Mouse (Mus musculus): ENCODE measurements at regions not wholly inside any gene's neighbourhood (a gene's known extent, or its start where the extent isn't known, plus 50 kb on each side); places are given as distances from the start of the nearest gene placed in this dataset.

DNA sequence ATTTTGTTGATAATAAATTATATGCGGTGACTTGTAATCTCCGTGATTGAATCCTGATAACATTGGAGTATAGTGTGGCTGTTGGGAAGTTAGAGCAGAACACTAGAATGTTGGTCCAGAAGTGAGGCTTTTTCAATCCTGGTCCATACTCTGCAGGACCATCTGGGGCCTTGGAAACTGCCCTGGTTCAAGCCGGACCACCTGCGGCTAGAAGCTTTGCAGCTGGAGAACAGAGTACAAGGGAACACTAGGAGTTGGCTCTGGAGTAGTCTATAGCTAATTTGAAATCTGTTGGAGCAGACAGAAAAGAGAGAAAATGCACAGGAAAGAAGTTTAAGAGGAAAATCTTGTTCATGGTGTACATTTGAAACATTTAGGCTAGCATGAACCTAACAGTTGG, 79.0 kb downstream of the Casp12 start:
- TF ChIP-seq CTCF (IDR thresholded peaks at IDR 0.05; ENCODE audit: low read depth, low read length) (no peak), POLR2A (IDR thresholded peaks at IDR 0.05; ENCODE audit: insufficient read depth, low read length) (no peak), EP300 (IDR thresholded peaks at IDR 0.05; ENCODE audit: insufficient read depth, low read depth, low read length) (no peak)
- Histone ChIP-seq H3K9ac (ENCODE audit: low read depth, poor library complexity, severe bottlenecking) (no peak overlapping the region), H3K4me3 (ENCODE audit: low read depth, low read length) (no peak overlapping the region), H3K27ac (ENCODE audit: insufficient read depth, low read length) (no peak overlapping the region), H3K27me3 (ENCODE audit: control insufficient read depth, insufficient read depth, low read length, poor library complexity, severe bottlenecking) (no peaks in the 10 kb centered on the region), H3K9me3 (replicated peaks; ENCODE audit: control insufficient read depth, insufficient read depth, low read length, poor library complexity, severe bottlenecking) (no peaks in the 10 kb centered on the region), H3K4me1 (ENCODE audit: control insufficient read depth, insufficient read depth, low read length) (no peaks in the 10 kb centered on the region), H3K36me3 (ENCODE audit: control insufficient read depth, insufficient read depth, low read length, poor library complexity, severe bottlenecking) (no peaks in the 10 kb centered on the region)

DNA sequence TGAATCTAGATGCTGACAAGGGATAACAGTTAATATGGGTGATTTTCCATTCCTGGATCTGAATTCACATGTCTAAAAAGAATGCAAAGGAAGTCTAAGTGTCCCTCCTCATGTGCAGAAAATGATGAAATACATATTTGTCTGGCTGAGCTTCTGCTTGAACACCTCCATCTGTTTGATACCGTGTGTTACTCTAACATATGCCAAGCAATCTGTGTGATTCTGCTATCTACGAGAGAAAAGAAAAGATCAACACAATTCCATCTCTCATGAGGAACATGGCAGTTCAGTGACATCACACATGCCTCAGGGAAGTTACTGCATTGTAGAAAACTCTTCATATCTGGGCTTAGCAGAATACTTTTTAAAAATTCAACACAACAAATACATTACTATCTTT, 103.0 kb downstream of the Casp12 start:
- TF ChIP-seq EP300 (IDR thresholded peaks at IDR 0.05; ENCODE audit: insufficient read depth, low read depth, low read length), result no peak
- TF ChIP-seq CTCF (IDR thresholded peaks at IDR 0.05; ENCODE audit: low read depth, low read length), result no peak
- no peak for TF ChIP-seq POLR2A (IDR thresholded peaks at IDR 0.05; ENCODE audit: insufficient read depth, low read length)
- no peaks in the 10 kb centered on the region for H3K36me3 ChIP-seq (ENCODE audit: control insufficient read depth, insufficient read depth, low read length, poor library complexity, severe bottlenecking)
- H3K27me3 ChIP-seq (ENCODE audit: control insufficient read depth, insufficient read depth, low read length, poor library complexity, severe bottlenecking), result no peaks in the 10 kb centered on the region
- H3K4me1 ChIP-seq (ENCODE audit: control insufficient read depth, insufficient read depth, low read length), result no peaks in the 10 kb centered on the region
- no peak overlapping the region for H3K4me3 ChIP-seq (ENCODE audit: low read depth, low read length)
- H3K9ac ChIP-seq (ENCODE audit: low read depth, poor library complexity, severe bottlenecking), result no peak overlapping the region
- no peak overlapping the region for H3K27ac ChIP-seq (ENCODE audit: insufficient read depth, low read length)
- H3K9me3 ChIP-seq (replicated peaks; ENCODE audit: control insufficient read depth, insufficient read depth, low read length, poor library complexity, severe bottlenecking), result peaks cover 40% of the 10 kb centered on the region

DNA sequence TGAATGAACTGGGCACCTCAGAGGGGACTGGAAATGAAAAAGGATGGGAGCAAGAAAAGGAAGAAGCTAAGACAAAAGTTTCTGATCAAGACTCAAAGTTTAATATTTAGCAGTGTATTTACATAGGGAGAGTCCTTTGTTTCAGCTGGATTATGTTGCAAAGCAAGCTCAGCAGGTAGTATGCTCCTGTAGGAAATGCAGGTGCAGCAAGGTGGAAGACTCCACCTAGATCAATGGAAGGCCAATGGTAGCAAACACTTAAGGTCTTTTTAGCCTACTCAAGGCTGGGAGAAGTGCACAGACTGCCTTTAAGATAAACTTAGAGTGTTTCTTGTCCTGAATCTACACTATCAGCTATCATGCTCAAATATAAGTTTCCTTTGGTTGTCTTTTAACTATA, 111.4 kb downstream of the Casp12 start:
- Histone ChIP-seq H3K4me3 (ENCODE audit: low read depth, low read length) (no peak overlapping the region), H3K9me3 (replicated peaks; ENCODE audit: control insufficient read depth, insufficient read depth, low read length, poor library complexity, severe bottlenecking) (peaks cover 3% of the 10 kb centered on the region; the same call in 1 of the 2 replicates), H3K9ac (ENCODE audit: low read depth, poor library complexity, severe bottlenecking) (no peak overlapping the region), H3K27ac (ENCODE audit: insufficient read depth, low read length) (no peak overlapping the region; the same call in 1 of the 2 replicates), H3K4me1 (ENCODE audit: control insufficient read depth, insufficient read depth, low read length) (no peaks in the 10 kb centered on the region), H3K27me3 (ENCODE audit: control insufficient read depth, insufficient read depth, low read length, poor library complexity, severe bottlenecking) (no peaks in the 10 kb centered on the region), H3K36me3 (ENCODE audit: control insufficient read depth, insufficient read depth, low read length, poor library complexity, severe bottlenecking) (no peaks in the 10 kb centered on the region)
- TF ChIP-seq POLR2A (IDR thresholded peaks at IDR 0.05; ENCODE audit: insufficient read depth, low read length), result no peak
- no peak for TF ChIP-seq CTCF (IDR thresholded peaks at IDR 0.05; ENCODE audit: low read depth, low read length)

DNA sequence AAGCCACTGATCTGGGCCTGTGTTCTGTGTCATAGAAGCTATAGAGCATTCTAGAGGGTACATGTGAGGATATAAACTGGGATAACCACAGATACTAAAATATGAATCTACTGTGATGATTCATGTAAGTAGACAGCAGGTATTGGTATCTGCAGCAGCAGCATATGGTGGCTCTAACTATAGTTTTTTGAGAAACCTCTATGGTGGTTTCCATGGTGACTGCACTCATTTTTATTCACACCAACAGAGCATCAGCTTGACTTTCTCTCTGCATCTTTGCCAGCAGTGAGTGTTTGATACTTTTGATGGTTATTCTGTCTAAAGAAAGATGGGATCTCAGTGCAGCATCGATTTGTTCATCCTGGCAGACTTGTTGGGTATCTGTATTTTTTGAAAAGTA, 126.8 kb downstream of the Casp12 start:
- TF ChIP-seq EP300 (IDR thresholded peaks at IDR 0.05; ENCODE audit: insufficient read depth, low read depth, low read length) (no peak), CTCF (IDR thresholded peaks at IDR 0.05; ENCODE audit: low read depth, low read length) (no peak), POLR2A (IDR thresholded peaks at IDR 0.05; ENCODE audit: insufficient read depth, low read length) (no peak)
- Histone ChIP-seq H3K4me3 (ENCODE audit: low read depth, low read length) (no peak overlapping the region), H3K27me3 (ENCODE audit: control insufficient read depth, insufficient read depth, low read length, poor library complexity, severe bottlenecking) (no peaks in the 10 kb centered on the region), H3K4me1 (ENCODE audit: control insufficient read depth, insufficient read depth, low read length) (no peaks in the 10 kb centered on the region), H3K27ac (ENCODE audit: insufficient read depth, low read length) (no peak overlapping the region), H3K9ac (ENCODE audit: low read depth, poor library complexity, severe bottlenecking) (no peak overlapping the region), H3K36me3 (ENCODE audit: control insufficient read depth, insufficient read depth, low read length, poor library complexity, severe bottlenecking) (no peaks in the 10 kb centered on the region), H3K9me3 (replicated peaks; ENCODE audit: control insufficient read depth, insufficient read depth, low read length, poor library complexity, severe bottlenecking) (no peaks in the 10 kb centered on the region)

DNA sequence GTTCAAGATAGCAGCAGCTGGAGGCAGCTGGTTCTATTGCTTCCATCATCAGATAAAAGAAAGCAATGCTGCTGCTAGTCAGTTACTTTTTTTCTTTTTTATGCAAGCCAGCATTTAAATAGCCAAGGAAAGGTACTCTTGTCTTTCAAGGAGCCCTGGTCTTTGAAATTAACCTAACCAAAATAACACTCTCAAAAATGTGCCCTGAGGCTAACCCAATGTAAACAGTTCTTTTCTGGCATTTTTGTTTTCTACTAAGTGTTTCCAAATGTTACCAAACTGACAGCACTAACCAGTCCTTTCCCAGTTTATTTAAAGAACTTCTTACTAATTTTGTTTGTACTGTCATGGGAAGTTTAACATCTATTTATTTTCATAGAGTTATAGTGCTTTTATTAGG, 129.0 kb downstream of the Casp12 start:
- H3K27me3 ChIP-seq (ENCODE audit: control insufficient read depth, insufficient read depth, low read length, poor library complexity, severe bottlenecking), result no peaks in the 10 kb centered on the region
- no peak overlapping the region for H3K9ac ChIP-seq (ENCODE audit: low read depth, poor library complexity, severe bottlenecking)

DNA sequence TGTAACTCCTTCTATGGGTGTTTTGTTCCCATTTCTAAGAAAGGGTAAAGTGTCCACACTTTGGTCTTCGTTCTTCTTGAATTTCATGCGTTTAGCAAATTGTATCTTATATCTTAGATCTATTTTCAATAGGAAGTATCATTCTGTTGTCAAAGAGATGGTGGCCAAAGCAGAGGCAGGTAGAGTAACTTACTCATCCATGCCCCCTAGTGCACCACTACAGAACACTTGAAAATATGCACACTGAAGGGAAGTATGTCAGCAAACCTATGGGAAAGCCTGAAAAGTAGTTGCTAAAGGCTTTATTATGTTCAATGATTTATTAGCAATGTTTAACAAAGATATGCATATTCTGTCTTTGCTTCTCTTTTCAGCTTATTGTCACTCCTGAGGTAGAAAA, 140.0 kb downstream of the Casp12 start:
- no peaks in the 10 kb centered on the region for H3K4me1 ChIP-seq (ENCODE audit: control insufficient read depth, insufficient read depth, low read length)
- no peak overlapping the region for H3K27ac ChIP-seq (ENCODE audit: insufficient read depth, low read length)
- peaks cover 18% of the 10 kb centered on the region for H3K9me3 ChIP-seq (replicated peaks; ENCODE audit: control insufficient read depth, insufficient read depth, low read length, poor library complexity, severe bottlenecking)
- no peaks in the 10 kb centered on the region for H3K36me3 ChIP-seq (ENCODE audit: control insufficient read depth, insufficient read depth, low read length, poor library complexity, severe bottlenecking)
- TF ChIP-seq EP300 (IDR thresholded peaks at IDR 0.05; ENCODE audit: insufficient read depth, low read depth, low read length), result no peak
- TF ChIP-seq CTCF (IDR thresholded peaks at IDR 0.05; ENCODE audit: low read depth, low read length), result no peak
- TF ChIP-seq POLR2A (IDR thresholded peaks at IDR 0.05; ENCODE audit: insufficient read depth, low read length), result no peak
- no peak overlapping the region for H3K4me3 ChIP-seq (ENCODE audit: low read depth, low read length)
- H3K27me3 ChIP-seq (ENCODE audit: control insufficient read depth, insufficient read depth, low read length, poor library complexity, severe bottlenecking), result no peaks in the 10 kb centered on the region
- no peak overlapping the region for H3K9ac ChIP-seq (ENCODE audit: low read depth, poor library complexity, severe bottlenecking)

More for the DNA sequence above, 129.0 kb downstream of the Casp12 start:
- H3K9me3 ChIP-seq (replicated peaks; ENCODE audit: control insufficient read depth, insufficient read depth, low read length, poor library complexity, severe bottlenecking), result no peaks in the 10 kb centered on the region
- H3K36me3 ChIP-seq (ENCODE audit: control insufficient read depth, insufficient read depth, low read length, poor library complexity, severe bottlenecking), result no peaks in the 10 kb centered on the region
- no peak for TF ChIP-seq EP300 (IDR thresholded peaks at IDR 0.05; ENCODE audit: insufficient read depth, low read depth, low read length)
- TF ChIP-seq CTCF (IDR thresholded peaks at IDR 0.05; ENCODE audit: low read depth, low read length), result no peak
- no peak for TF ChIP-seq POLR2A (IDR thresholded peaks at IDR 0.05; ENCODE audit: insufficient read depth, low read length)
- no peak overlapping the region for H3K4me3 ChIP-seq (ENCODE audit: low read depth, low read length)
- no peak overlapping the region for H3K27ac ChIP-seq (ENCODE audit: insufficient read depth, low read length)
- no peaks in the 10 kb centered on the region for H3K4me1 ChIP-seq (ENCODE audit: control insufficient read depth, insufficient read depth, low read length)
